Mouse (Mus musculus) testis, adult 2 months (tissue): ENCODE data around the gene Pmf1.
"Not testable (repeated sequence)": the region's sequence is repeated elsewhere in the genome, so short reads cannot be mapped to it uniquely, and the experiment has no call there.

Experiments
- CTCF ChIP-seq: fragments of 200-500 bp; IDR thresholded peaks from 2 replicates; pipeline ENCODE4 v1.5.1; 2012; ENCODE audit warnings: low read depth, mild to moderate bottlenecking, inconsistent platforms, low read length, moderate library complexity; ENCODE audit not compliant: control insufficient read depth, insufficient read depth, insufficient replicate concordance
- POLR2A ChIP-seq: fragments of 200-500 bp; IDR thresholded peaks from 2 replicates; pipeline ENCODE4 v1.6.1; 2012; ENCODE audit warnings: low read depth, mild to moderate bottlenecking, inconsistent platforms, low read length, moderate library complexity; ENCODE audit not compliant: control insufficient read depth

- TF ChIP-seq POLR2A, CTCF: not testable (repeated sequence)
Measured at GRCm38 (mm10) chr3:88378599-88378998, 31.5 kb downstream of the Pmf1 start, which contains the start of gene Bglap2.
